Mouse (Mus musculus) skeletal muscle tissue, adult 2 months (tissue): ENCODE measurements around the gene Dnajc28.

Experiments used
- DNase-seq: peaks from one replicate; pipeline ENCODE4 v3.0.0-alpha.2; 2012; ENCODE audit warnings: low read depth, low spot score

The Dnajc28 gene

GRCm38 (mm10) chr16:91592162-91592561 is 26.7 kb downstream of the Dnajc28 start:
- no peak for DNase-seq

DNA sequence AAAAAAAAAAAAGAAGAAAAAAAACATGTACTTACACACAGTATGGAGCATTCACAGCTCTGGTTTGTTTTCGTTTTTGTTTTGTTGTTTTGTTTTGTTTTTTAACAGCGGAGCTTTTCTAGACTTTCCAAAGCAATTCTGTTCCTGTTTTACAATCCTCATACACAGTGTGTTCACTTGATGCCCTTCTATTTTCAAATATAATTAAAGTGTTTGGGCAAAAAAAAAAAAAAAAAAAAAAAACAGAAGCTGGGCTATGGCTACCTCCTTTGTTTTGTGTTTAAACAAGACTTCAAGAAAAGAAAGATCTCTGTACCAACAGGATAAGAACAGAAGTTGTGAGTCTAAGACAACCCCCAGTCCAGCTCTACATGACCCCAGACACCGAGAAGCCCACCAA is 30.1 kb downstream of the Dnajc28 start:
- no peak for DNase-seq

DNA sequence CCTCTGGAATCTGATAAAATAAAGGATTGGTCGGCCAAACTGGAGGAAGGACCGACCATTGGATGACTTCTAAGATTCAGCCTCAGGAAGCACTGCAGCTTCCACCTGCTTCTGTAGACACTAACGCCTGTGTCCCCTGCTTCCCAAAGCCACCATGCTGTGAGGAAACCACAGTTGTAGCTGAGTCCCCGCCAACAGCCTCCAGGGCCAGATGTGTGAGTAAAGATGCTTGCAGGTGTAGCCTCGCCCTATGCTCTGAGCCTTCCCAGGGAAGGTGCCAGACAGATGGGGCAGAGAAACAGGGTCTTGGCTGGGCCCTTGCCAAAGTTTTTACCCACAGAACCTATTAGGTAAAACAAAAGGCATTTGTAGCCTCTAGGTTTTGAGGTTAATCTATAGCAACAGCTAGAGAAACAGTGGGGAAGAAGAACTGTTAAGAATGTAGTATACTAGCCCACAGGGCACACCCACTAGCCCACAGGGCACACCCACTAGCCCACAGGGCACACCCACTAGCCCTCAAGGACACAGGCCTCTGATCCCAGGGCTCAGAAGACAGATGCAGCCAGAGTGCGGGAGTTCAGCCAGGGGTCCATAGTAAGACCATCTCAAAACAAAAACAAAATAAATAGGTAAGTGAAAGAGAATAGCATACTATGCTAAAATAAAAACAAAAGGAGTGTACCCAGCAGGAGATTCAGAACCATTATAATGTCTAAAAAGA is 30.9 kb downstream of the Dnajc28 start:
- no peak for DNase-seq

DNA sequence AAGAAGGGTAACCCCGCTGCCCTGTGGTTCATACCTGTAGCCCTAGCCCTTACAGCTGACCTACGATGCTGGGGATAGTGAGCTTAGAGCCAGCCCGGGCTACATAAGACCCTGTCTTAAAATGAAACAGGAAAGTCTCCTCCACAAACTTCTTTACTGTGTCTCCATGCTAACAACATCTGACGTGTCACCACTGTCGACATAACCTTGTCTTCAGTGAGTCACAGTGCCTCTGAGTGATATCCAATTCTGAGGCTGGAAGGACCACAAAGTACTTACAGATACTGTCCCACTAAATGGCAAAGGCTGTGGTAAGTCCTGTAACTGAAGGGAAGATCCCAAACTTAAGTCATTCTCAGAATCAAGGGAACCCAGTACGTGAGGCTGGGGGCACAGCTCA is 32.6 kb downstream of the Dnajc28 start:
- DNase-seq = no peak

GRCm38 (mm10) chr16:91585617-91586016 is 33.2 kb downstream of the Dnajc28 start:
- no peak for DNase-seq

DNA sequence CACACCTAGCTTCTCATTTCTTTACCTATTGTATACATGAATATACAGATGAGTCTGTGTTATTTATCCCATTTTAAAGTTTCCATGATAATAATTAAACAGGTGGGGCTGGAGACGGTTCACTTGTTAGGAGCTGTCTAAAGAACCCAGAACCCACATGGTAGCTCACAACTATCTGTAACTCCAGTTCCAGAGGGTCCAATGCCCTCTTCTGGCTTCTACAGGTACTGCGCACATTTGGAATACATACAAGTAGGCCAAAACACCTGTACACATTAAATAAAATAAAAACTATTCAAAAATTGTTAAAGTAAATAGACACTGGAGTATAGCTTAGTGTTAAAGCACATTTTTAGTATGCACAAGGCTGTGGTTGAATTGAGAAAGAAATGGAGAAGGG is 36.5 kb downstream of the Dnajc28 start:
- DNase-seq = no peak

GRCm38 (mm10) chr16:91578980-91579720 is 39.7 kb downstream of the Dnajc28 start:
- no peak for DNase-seq

- no peak for DNase-seq
These were observed 43.7 kb downstream of the Dnajc28 start for GRCm38 (mm10) chr16:91575151-91575550.

DNA sequence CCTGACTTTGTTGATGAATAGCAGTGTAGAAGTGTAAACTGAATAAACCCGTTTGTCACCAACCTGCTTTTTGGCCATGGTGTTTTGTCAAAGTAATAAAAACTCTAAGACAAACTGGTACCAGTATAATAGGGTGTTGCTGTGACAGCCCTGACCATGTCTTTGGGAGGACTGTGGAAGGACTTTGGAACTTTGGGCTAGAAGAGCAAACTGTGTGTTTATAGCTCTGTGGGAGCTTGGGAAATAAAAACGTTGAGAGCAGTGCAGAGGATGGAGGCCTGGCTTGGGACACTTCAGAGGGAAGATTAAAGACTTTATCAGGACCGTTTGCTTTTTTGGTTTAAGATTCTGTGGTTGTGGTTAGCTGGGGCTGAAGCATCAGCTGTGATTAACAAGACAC is 47.7 kb downstream of the Dnajc28 start:
- DNase-seq = no peak

DNA sequence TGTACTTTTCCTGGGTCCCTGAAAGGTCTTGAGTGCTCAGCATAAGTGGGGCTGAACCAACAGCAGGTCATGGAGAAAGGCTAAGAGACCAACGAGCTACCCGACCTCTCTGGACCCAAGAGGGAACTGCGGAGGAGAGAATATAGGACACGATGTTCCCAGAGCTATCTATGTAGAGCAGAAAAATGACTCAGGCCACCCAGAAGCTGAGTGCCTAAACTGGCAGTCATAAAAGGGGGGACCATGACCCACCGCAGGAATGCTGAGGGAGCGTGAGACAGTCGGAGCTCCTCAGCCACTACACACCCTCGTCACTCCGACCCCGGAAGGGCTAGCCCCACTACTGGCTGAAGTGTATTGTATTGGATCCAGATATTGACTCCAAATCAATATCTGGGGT is 49.9 kb downstream of the Dnajc28 start:
- DNase-seq = no peak

DNA sequence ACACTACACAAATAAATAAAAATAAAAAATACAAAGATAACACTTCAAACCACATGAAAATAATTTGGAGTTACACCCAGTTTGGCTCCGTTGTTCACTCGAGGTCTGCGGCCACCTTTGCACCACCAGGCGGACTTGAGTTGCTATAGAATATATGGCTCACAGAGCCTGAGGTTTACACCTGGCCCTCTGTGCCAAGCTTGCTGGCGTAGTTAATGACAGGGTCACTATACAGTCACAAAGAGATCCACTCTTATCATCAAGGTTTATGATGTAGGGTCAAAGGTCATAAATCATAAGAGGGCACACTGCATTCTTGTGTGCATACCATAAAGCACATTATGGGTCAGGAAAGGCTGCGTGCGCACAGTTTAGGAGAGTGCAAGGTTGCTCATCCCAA is 52.8 kb downstream of the Dnajc28 start:
- DNase-seq = no peak

DNA sequence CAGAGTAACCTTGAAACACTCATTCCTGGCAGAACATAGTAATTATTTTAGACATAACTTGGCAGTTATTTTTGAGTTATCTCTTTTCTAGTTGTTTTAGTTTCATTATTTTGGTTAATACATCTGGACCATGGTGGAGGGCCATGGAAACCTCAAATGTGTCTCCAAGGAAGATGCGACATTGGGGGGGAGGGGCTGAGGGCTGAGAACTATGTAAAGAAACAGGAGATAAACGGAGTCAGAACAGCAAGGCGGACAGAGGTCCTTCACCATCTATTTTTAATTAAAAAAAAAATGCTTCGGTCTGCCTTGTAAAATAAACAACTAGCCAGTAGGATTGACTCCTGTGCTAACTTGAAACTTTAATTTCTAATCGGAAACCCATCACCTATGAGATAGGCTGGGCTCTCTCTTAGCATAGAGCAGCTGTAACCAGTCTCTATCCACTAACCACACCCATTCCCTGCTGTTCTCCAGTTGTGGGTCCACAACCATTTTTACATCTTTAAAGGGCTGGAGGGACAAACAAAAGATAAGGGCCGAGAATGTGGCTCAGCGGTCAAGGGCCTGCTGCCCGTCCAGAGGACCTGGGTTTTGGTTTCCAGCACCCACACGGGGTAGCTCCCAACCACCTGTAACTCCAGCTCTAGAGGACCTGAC is 53.4 kb downstream of the Dnajc28 start:
- no peak for DNase-seq

- DNase-seq = no peak
These were observed 54.1 kb downstream of the Dnajc28 start for GRCm38 (mm10) chr16:91564580-91565291.
